Mouse (Mus musculus) ES-Bruce4 (cell line): ENCODE results near the gene Lrrc30.

Source experiments
- CTCF ChIP-seq: IDR thresholded peaks from one replicate; pipeline ENCODE4 v1.8.1; 2011; ENCODE audit warnings: low read depth, low read length
- POLR2A ChIP-seq: IDR thresholded peaks from one replicate; pipeline ENCODE4 v1.8.1; 2011; ENCODE audit warnings: low read length; ENCODE audit not compliant: insufficient read depth

- TF ChIP-seq CTCF (no peak), POLR2A (no peak)
Measured at GRCm38 (mm10) chr17:67614381-67614780, 18.1 kb downstream of the Lrrc30 start.
